Mouse (Mus musculus) granulocyte monocyte progenitor cell, adult 5-6 weeks (primary cell): ENCODE results near the gene Zdhhc14. TPM values are rescaled to one million over a fixed set of nuclear protein-coding genes. Genes with fewer than 3 reads are reported as not detected.
A peak's percentile ranks its signal among the peaks of the same experiment; 100 is the strongest.

Experiments used
- ATAC-seq: replicated peaks from 2 replicates; pipeline ENCODE4 v1.8.0; 2016; ENCODE audit warnings: mild to moderate bottlenecking, moderate TSS enrichment, inconsistent platforms; ENCODE audit not compliant: poor library complexity, severe bottlenecking
- total RNA-seq, 2 experiments: library from RNA; stranded (forward) in 1 of 2; stranded (reverse) in 1 of 2; fragments of 200-712, 200-1000 nt in 1 of 2; fragments of >200 nt in 1 of 2; fragmentation: Nextera tagmentation in 1 of 2; gene quantifications; 2 replicates each; pipeline ENCODE4 v1.2.3; 2014 to 2017

Gene Zdhhc14
- total RNA-seq, 2 experiments from 2014 or later: 1.4 to 3.4 TPM

GRCm38 (mm10) chr17:5800254-5800653 is 307.9 kb downstream of the Zdhhc14 start:
- 0 out of 2 replicates have a peak, but pooled peaks have one; percentile 5 for ATAC-seq

GRCm38 (mm10) chr17:5800824-5801560 is 308.6 kb downstream of the Zdhhc14 start:
- no peak for ATAC-seq

GRCm38 (mm10) chr17:5801761-5802655 is 309.7 kb downstream of the Zdhhc14 start:
- peak; percentile 21 for ATAC-seq

- peak; percentile 37 for ATAC-seq
Measured at GRCm38 (mm10) chr17:5802656-5802955, 310.2 kb downstream of the Zdhhc14 start.

Other genes starting within 250 kb of the Zdhhc14 start
- gene Ldhal6b, start 73.8 kb upstream of the Zdhhc14 start, total RNA-seq (2014; fragmentation: Nextera tagmentation): 1.4 and 6.5 TPM in 2 replicates
- not detected in 2 replicates for gene Ldhal6b, start 73.8 kb upstream of the Zdhhc14 start, total RNA-seq (2017)
- 52.6 and 66.6 TPM in 2 replicates for gene Tmem242, start 52.3 kb upstream of the Zdhhc14 start, total RNA-seq (2014; fragmentation: Nextera tagmentation)
- 48.4 and 54.3 TPM in 2 replicates for gene Tmem242, start 52.3 kb upstream of the Zdhhc14 start, total RNA-seq (2017)